Mouse (Mus musculus) lung, adult 2 months (tissue): ENCODE results near the gene Ropn1.

ENCODE experiments used
- CTCF ChIP-seq: fragments of 200-500 bp; IDR thresholded peaks from 2 replicates; pipeline ENCODE4 v1.5.1; 2011; ENCODE audit warnings: mild to moderate bottlenecking, low read length, control low read depth; ENCODE audit not compliant: insufficient read depth
- POLR2A ChIP-seq: fragments of 200-500 bp; IDR thresholded peaks from 2 replicates; pipeline ENCODE4 v1.6.1; 2011; ENCODE audit warnings: low read depth, mild to moderate bottlenecking, control low read depth, low read length, borderline replicate concordance; ENCODE audit errors: extremely low read depth

- TF ChIP-seq CTCF = no peak
- no peak for TF ChIP-seq POLR2A
Measured at GRCm38 (mm10) chr16:34690334-34691144, 40.8 kb downstream of the Ropn1 start, which contains the start of gene Ccdc14.
